ENCODE assay signal across 1 mouse cellular context in genomic region chr3:108557888-108558287, GRCm38 (mm10).
TF ChIP-seq lines count a peak whose summit lies in the region.

No protein-coding gene starts in this region.

TF ChIP-seq in MEL, 35 proteins besides CTCF, POLR2A, EP300 and RAD21:
- TF ChIP-seq ETS1 (IDR thresholded peaks at IDR 0.05; ENCODE audit: low read depth, low read length) (no peak), JUND (IDR thresholded peaks at IDR 0.05; ENCODE audit: low read depth, low read length) (no peak), MAZ (IDR thresholded peaks at IDR 0.05; ENCODE audit: low read depth, low read length) (no peak), POLR2AphosphoS5 (IDR thresholded peaks at IDR 0.05; ENCODE audit: borderline replicate concordance, low read depth, low read length) (no peak), MEF2A (IDR thresholded peaks at IDR 0.05; ENCODE audit: extremely low read depth, insufficient replicate concordance, low read depth, low read length, poor library complexity, severe bottlenecking) (no peak), USF2 (IDR thresholded peaks at IDR 0.05; ENCODE audit: borderline replicate concordance in 1 of 2, insufficient read depth in 1 of 2, low read depth in 1 of 2, low read length in 2 of 2) (no peak), ZKSCAN1 (IDR thresholded peaks at IDR 0.05; ENCODE audit: low read depth, low read length) (no peak), MAFK (IDR thresholded peaks at IDR 0.05; ENCODE audit: borderline replicate concordance, low read depth, low read length) (no peak), TAL1 (IDR thresholded peaks at IDR 0.05; ENCODE audit: low read length) (no peak)
